Mouse (Mus musculus): ENCODE data around the gene Mpv17.

Gene Mpv17

DNA sequence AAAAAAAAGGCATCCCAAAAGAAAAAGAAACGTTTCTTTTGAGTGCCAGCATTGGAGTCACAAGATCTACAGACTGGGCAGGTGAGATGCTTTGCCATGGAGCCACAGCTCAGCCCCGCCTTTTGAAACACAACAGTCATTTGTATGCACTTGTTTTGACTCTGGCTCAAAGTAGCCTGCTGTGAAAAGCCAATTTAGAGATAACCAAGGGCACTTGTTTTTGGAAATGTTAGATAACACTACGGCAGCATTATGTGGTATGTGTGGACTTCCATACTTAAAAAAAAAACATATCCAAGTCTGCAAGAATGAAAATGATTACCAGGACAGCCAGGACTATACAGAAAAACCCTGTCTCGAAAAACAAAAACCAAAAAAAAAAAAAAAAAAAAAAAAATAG lies 29.6 kb upstream of the Mpv17 start:
- DNase-seq (ENCODE audit: low spot score in 2 of 2): no peak

DNA sequence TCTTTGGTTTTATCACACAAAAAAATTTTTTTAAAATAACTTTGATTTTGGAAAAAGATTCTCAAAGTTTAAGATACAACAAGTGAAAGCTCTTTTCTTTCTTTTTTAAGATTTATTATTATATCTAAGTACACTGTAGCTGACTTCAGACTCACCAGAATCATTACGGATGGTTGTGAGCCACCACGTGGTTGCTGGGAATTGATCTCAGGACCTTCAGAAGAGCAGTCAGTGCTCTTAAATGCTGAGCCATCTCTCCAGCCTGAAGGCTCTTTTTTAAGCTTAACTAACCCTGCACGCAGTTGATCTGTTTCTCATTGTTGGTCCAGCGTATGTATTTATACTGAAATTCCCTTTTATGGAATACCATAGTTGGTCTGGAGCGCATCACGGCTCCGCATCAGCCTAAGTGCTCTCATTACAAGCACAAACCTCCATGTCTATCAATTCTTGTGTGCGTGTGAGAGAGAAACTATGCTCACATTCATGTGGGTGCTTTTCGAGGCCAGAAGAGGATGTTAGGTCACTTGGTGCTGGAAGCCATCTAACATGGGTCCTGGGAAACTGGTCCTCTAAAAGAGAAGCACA lies 27.2 kb upstream of the Mpv17 start:
- DNase-seq (ENCODE audit: low spot score in 2 of 2): no peak

DNA sequence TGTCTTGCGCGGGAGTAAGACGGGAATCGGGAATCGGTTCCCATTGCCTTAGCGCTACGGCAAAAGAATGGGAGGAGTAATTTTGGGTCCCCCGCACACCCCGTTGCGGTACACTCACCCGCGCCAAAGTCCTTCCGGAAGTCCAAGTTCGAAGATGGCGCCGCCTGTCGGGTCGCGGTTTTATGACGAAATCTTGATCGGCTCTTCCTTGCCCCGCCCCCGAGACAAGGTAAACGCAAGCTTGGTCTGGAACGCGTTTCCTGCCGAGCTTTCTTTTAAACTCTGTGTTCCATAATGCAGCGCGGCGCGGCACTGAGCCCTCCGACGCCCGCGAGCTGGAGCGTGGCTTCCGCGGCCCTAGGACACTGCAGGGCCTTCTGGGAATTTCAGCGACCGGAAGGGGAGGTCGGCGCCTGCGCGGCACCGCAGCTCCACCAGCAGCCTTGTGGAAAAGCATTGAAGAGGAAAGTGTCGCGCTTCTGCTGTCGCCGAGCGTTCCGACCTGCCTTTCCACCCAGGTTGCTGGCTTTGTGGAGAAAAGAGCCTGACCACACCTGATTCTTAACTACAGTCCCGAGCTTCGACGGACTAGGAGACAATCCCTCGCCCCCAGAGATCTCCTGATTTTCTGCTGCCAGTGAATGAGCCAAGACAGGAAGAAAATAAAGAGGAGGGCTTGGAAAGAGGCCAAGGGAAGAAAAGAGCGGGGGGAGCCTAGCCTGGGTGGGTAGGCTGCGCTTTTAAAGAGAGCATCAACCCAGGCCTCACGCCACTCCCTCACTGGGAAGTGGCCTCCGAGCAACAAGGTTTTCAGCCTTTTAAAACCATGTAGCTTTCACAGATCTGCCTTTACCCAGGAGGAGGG lies 25.9 kb upstream of the Mpv17 start, which contains the start of the genes Gm29609 and Gtf3c2:
Gene Gm29609 (minus strand): TSS at position 146 of the 865 bp plus-strand sequence.
Gene Gtf3c2 (minus strand): TSS at position 379 of the 865 bp plus-strand sequence.
- peak; percentile 85 to 92 for DNase-seq (ENCODE audit: low spot score in 2 of 2)

GRCm38 (mm10) chr5:31179301-31179765 lies 25.3 kb upstream of the Mpv17 start:
- DNase-seq (ENCODE audit: low spot score in 2 of 2): no peak

DNA sequence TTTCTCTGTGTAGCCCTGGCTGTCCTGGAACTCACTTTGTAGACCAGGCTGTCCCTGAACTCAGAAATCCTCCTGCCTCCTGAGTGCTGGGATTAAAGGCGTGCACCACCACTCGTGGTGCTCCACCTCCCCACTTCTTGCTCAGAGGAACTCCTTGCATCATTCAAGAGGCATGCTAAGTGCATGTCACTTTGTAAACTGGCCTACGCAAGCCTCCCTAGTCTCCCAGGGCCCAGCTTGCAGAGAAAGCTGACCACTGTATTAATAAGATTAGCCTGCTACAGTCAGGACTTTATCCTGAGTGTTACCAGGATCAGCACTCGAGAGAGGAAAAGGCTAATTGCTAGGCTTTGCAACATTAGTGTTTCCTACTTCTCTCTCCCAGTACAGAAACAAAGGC lies 14.6 kb upstream of the Mpv17 start:
- DNase-seq (ENCODE audit: low spot score in 2 of 2): no peak

DNA sequence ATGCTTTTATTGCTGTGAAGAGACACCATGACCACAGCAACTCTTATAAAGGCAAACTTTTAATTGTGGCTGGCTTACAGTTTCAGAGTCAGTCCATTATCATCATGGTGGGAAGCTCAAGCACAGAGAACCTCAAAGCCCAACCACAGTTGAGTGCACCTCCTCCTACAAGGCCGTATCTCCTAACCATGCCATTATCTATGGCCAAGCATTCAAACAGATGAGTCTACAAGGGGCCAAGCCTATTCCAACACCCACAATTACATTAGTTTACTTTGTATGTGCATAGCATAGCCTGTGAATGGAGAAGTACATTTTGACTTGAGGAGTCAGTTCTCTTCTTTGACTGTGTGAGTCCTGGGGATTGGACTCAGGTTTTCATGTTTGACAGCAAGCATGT lies 10.8 kb upstream of the Mpv17 start:
- DNase-seq (ENCODE audit: low spot score in 2 of 2): no peak

GRCm38 (mm10) chr5:31162462-31162861 lies 8.4 kb upstream of the Mpv17 start:
- no peak for DNase-seq (ENCODE audit: low spot score in 2 of 2)

DNA sequence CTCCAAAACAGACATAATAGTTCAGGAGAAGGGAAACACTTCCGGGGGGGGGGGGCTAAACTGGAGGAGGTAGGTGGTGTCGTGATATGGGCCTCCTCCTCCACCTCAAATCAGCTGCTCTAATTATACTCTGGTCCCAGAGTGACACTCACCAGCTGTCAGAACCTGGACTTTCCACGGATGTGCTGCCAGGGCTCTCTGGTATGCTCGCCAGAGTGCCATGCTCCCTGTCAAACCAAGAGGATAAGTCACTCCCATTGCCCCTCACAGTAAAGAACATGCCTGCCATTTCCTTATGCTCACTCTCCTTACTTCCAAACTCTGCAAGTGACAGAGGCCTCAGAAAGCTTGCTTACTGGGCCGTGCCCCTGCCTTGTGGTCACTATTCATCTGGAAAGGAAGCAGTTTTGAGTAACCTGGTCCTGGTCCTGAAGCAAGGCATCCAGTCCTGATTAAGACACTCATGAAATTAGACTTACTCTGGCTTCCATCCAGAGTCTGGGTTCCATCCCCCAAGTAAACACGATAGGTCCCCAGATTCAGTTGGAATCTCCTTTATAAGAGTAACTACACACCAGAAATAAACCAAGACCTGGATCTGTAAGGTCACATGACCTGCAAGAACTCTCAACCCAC lies 417 bp downstream of the Mpv17 start:
- no peak for DNase-seq (ENCODE audit: low spot score in 2 of 2)

GRCm38 (mm10) chr5:31151746-31152145 lies 2.3 kb downstream of the Mpv17 start:
- DNase-seq (ENCODE audit: low spot score in 2 of 2): no peak

- DNase-seq (ENCODE audit: low spot score in 2 of 2): no peak
Observed at GRCm38 (mm10) chr5:31149781-31150180, 4.3 kb downstream of the Mpv17 start.

- no peak for DNase-seq (ENCODE audit: low spot score in 2 of 2)
Observed at GRCm38 (mm10) chr5:31138968-31139425, 15.1 kb downstream of the Mpv17 start.

DNA sequence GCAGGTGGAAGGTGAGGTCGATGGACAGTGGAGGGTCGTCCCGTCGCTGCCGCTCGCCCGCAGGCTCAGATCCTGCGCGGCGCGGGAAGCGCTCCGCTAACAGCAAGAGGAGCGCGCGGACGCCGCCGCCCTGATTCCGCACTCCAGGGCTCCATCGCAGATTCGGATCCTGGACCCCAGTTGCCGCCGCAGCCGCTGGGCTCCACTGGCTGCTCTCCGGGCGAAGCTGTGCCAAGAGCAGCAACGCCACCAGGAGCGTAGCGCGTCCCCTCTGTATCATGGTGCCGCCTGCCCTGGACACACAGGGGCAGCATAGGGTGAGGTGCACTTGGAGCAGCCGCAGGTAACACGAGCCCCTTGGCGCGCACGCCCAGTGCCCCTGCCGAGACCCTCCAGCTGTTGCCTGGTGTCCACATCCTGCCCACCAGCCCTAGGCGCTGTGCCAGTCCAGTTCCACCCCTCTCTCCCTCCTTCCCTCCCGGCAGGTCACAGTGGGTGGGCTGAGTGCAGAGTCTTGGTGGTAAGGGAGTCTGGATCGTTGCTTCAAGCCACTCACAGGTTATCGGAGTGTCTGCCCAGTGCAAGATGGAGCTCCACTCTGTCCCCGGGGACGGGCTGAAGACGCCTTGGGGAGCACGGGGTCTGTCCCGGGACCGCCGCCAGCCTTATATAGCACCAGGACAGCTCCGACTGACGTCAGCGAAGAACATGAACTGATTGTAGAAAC lies 15.6 kb downstream of the Mpv17 start, which contains the start of gene Ucn:
Gene Ucn (minus strand): TSS at position 589 of the 727 bp plus-strand sequence.
- no peak for DNase-seq (ENCODE audit: low spot score in 2 of 2)

DNA sequence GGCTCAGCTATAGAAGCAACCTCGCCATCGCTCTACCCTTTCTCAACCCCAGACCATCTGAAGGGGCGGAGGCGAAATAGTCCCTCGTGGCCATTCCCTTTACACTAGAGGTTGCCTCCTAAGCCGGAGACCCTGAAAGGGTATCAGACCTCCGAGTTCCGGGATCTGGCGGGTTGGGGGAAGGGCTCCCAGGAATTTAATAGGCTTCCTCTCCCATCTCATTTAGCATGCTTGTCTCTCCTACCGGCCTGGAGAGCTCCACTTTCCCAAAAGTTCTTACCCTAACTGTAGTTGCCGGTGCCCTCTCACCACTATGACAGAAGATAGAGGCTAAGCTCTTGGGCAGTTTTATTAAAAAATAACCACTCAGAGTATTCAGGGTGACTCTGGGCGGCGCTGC lies 16.4 kb downstream of the Mpv17 start:
- no peak for DNase-seq (ENCODE audit: low spot score in 2 of 2)

DNA sequence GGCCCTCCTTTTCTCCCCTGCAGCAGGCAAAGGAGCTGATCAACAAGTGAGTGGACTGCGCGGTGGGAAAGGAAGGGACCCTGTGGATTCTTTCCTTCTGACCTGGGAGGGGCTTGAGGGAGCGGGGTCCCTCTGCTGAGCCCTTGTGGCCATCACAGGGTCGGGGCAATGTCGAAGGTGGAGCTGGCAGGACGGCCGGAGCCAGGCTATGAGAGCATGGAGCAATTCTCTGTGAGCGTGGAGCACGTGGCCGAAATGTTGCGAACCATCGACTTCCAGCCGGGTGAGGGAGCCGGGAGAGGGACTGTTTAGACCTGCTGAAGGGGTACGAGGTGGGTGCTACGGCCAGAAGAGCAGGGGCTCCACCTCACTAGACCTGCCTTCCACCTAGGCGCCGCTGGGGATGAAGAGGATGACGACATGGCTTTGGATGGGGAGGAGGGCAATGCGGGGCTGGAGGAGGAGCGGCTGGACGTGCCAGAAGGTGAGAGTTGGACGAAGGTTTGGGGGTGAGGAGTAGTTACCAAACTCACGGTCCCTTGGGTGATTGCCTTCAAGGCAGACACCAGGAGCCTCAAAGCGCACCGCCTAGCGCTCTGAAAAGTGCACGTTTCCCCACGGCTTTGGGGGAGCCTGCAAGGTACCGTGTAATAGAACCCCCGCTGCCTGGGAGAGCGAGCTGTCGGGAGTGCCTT lies 17.2 kb downstream of the Mpv17 start:
- DNase-seq (ENCODE audit: low spot score in 2 of 2): no peak

DNA sequence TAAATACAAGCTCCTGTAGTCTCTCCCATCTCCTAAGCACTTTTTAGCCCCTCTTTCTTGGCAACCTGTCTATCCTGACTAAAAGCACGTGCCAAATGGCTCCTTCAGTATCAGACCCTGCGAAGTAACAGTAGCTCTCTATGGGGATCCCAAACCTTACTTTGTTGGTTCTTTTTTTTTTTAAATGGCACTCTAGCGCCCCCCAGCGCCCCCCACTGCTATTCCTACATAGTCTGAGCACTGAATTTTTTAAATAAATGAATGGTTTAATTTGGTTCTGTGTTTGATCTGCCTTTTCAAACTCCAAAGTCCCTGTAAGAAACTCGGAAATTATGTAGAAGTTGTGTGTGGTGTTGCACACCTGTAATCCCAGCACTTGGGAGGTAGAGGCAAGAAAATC lies 28.0 kb downstream of the Mpv17 start:
- DNase-seq (ENCODE audit: low spot score in 2 of 2): no peak

GRCm38 (mm10) chr5:31123481-31123880 lies 30.6 kb downstream of the Mpv17 start:
- DNase-seq (ENCODE audit: low spot score in 2 of 2): no peak

DNA sequence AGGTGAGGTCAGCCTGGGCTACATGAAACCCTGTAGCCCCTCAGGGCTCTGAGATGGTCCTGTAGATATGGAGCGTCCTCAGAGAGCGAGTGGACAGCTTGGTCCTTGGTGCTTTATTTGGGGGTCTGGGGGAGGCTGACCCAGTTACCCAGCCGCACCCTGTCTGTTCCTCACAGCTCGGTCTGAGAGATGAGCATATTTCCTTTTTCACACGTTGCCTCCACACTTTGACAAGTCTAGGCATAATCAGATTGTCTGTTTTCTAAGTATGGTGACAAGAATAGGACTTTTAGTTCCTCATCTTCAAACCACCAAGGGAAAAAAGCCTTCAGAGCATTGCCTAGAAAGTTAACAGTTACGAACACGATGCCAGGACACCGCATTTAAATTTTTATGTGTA lies 32.9 kb downstream of the Mpv17 start:
- no peak for DNase-seq (ENCODE audit: low spot score in 2 of 2)

GRCm38 (mm10) chr5:31116912-31117311 lies 37.1 kb downstream of the Mpv17 start:
- no peak for DNase-seq (ENCODE audit: low spot score in 2 of 2)

- DNase-seq (ENCODE audit: low spot score in 2 of 2): no peak
Observed at GRCm38 (mm10) chr5:31116354-31116753, 37.7 kb downstream of the Mpv17 start, which contains the start of gene Trim54. TSS of gene Trim54 (plus strand) at chr5:31116712.

DNA sequence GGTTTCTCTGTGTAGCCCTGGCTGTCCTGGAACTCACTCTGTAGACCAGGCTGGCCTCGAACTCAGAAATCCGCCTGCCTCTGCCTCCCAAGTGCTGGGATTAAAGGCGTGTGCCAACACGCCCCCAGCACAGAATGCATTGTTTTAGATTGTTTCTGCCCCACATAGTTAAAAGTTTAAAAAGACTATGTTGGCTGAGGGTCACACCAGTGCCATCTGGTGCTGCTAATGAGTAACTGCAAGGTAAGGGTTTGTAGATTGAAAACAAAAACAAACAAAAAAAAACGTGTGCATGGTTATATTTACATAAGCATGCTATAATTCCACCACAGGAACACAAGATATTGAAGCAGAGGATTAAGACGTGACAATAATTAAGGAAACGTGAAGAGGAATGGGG lies 43.3 kb downstream of the Mpv17 start:
- no peak for DNase-seq (ENCODE audit: low spot score in 2 of 2)

GRCm38 (mm10) chr5:31108000-31108490 lies 46.0 kb downstream of the Mpv17 start, which contains the start of gene Slc30a3:
TSS of gene Slc30a3 (minus strand) at chr5:31108237.
- no peak for DNase-seq (ENCODE audit: low spot score in 2 of 2)
